Mouse (Mus musculus) kidney, adult 9 months (tissue): ENCODE measurements at regions not wholly inside any gene's neighbourhood (a gene's known extent, or its start where the extent isn't known, plus 50 kb on each side); places are given as distances from the start of the nearest gene placed in this dataset.

ENCODE experiments used
- DNase-seq: peaks from one replicate; pipeline ENCODE4 v3.0.0; 2022

GRCm38 (mm10) chr5:128482617-128483440 is 50.0 kb upstream of the Tmem132d start:
- no peak for DNase-seq
